Mouse (Mus musculus) CH12.LX (cell line): ENCODE results near the gene Olfr1034. TPM values are rescaled to one million over a fixed set of nuclear protein-coding genes. Genes with fewer than 3 reads are reported as not detected.
"Not testable (repeated sequence)": the region's sequence is repeated elsewhere in the genome, so short reads cannot be mapped to it uniquely, and the experiment has no call there.

Experiments
- DNase-seq: peaks from one replicate; pipeline ENCODE4 v3.0.0-alpha.2; 2013; ENCODE audit errors: extremely low read depth
- H3K27ac ChIP-seq: 2 replicates; pipeline ENCODE4 v1.5.1; 2012; ENCODE audit warnings: low read depth, mild to moderate bottlenecking, control low read depth, moderate library complexity; ENCODE audit not compliant: insufficient read depth
- H3K27me3 ChIP-seq: replicated peaks from 2 replicates; pipeline ENCODE3; 2012; ENCODE audit warnings: inconsistent platforms
- H3K36me3 ChIP-seq, 2 experiments: replicated peaks in 1 of 2; 2 replicates each; pipeline versions ENCODE3 to v1.6.1; 2012; ENCODE audit warnings: inconsistent platforms in 1 of 2, low read length in 1 of 2, mild to moderate bottlenecking in 1 of 2, mixed read lengths in 1 of 2, moderate library complexity in 1 of 2; ENCODE audit not compliant: control insufficient read depth in 1 of 2, insufficient read depth in 1 of 2
- H3K4me1 ChIP-seq, 2 experiments: 2 replicates each; pipeline ENCODE4 v1.6.1; 2012; ENCODE audit warnings: inconsistent platforms in 1 of 2, moderate library complexity in 1 of 2; ENCODE audit not compliant: insufficient read depth in 2 of 2, control insufficient read depth in 1 of 2
- H3K4me2 ChIP-seq: 2 replicates; pipeline ENCODE4 v1.6.1; 2012; ENCODE audit warnings: low read depth, mild to moderate bottlenecking, control low read depth; ENCODE audit not compliant: poor library complexity, insufficient read depth, severe bottlenecking
- H3K4me3 ChIP-seq, 3 experiments: fragments of 150-350 bp in 1 of 3; sonication (generic) in 1 of 3; replicated peaks in 1 of 3; 2 replicates each; pipeline versions ENCODE3 to v1.5.1; 2011 to 2012; ENCODE audit warnings: low read depth in 2 of 3, low read length in 2 of 3, mild to moderate bottlenecking in 2 of 3, moderate library complexity in 2 of 3, control low read depth in 1 of 3, improper control_type of control experiment in 1 of 3, inconsistent platforms in 1 of 3, mixed read lengths in 1 of 3; ENCODE audit not compliant: poor library complexity in 1 of 3
- H3K79me2 ChIP-seq: replicated peaks from 2 replicates; pipeline ENCODE4 v1.6.1; 2012; ENCODE audit warnings: mild to moderate bottlenecking, moderate library complexity; ENCODE audit not compliant: control insufficient read depth, poor library complexity, insufficient read depth, severe bottlenecking; ENCODE audit errors: extremely low read depth
- H3K9ac ChIP-seq: 2 replicates; pipeline ENCODE4 v1.6.1; 2012; ENCODE audit warnings: low read depth, mild to moderate bottlenecking, control low read depth, moderate library complexity; ENCODE audit not compliant: insufficient read depth
- H3K9me3 ChIP-seq: replicated peaks from 2 replicates; pipeline ENCODE3; 2012; ENCODE audit warnings: low read length, inconsistent platforms, mixed read lengths
- BHLHE40 ChIP-seq: IDR thresholded peaks from 2 replicates; pipeline ENCODE4 v1.6.1; 2011; ENCODE audit warnings: mild to moderate bottlenecking, low read depth, low read length, improper control_type of control experiment
- CHD1 ChIP-seq: IDR thresholded peaks from 2 replicates; pipeline ENCODE4 v1.6.1; 2012; ENCODE audit warnings: low read depth, low read length, improper control_type of control experiment, inconsistent platforms
- CTCF ChIP-seq, 2 experiments: IDR thresholded peaks in 1 of 2; conservative IDR thresholded peaks in 1 of 2; 2 replicates each; pipeline ENCODE4 v1.5.1; 2011 to 2012; ENCODE audit warnings: low read depth in 2 of 2, low read length in 2 of 2, improper control_type of control experiment in 1 of 2, inconsistent platforms in 1 of 2, mild to moderate bottlenecking in 1 of 2, moderate library complexity in 1 of 2
- EP300 ChIP-seq: IDR thresholded peaks from 2 replicates; pipeline ENCODE4 v1.6.1; 2011; ENCODE audit warnings: low read length, improper control_type of control experiment
- KAT2A ChIP-seq: IDR thresholded peaks from 2 replicates; pipeline ENCODE4 v1.6.1; 2012; ENCODE audit warnings: low read length, improper control_type of control experiment, inconsistent platforms; ENCODE audit not compliant: insufficient replicate concordance
- MXI1 ChIP-seq: IDR thresholded peaks from 2 replicates; pipeline ENCODE4 v1.6.1; 2011; ENCODE audit warnings: mild to moderate bottlenecking, low read depth, low read length, improper control_type of control experiment
- MYC ChIP-seq: IDR thresholded peaks from 2 replicates; pipeline ENCODE4 v1.6.1; 2011; ENCODE audit warnings: low read depth, mild to moderate bottlenecking, improper control_type of control experiment, low read length
- RCOR1 ChIP-seq: conservative IDR thresholded peaks from 2 replicates; pipeline ENCODE4 v1.6.1; 2012; ENCODE audit warnings: low read depth, mild to moderate bottlenecking, inconsistent platforms, low read length, improper control_type of control experiment
- TBP ChIP-seq: conservative IDR thresholded peaks from 2 replicates; pipeline ENCODE4 v1.6.1; 2011; ENCODE audit warnings: low read depth, low read length, improper control_type of control experiment
- TCF12 ChIP-seq: IDR thresholded peaks from 2 replicates; pipeline ENCODE4 v1.6.1; 2014; ENCODE audit warnings: low read depth, mild to moderate bottlenecking, inconsistent platforms, low read length, improper control_type of control experiment
- dilution Hi-C: fragments of 300-500 bp; cut with MboI; formaldehyde crosslinking; loops from 2 replicates; pipeline ENCODE4 v1.14.3; 2020; ENCODE audit warnings: low sequenced_read_pairs; ENCODE audit not compliant: extremely low pct_unique_long_range_greater_than_20kb, extremely low pct_ligation_motif_present
- in situ Hi-C: fragments of 300-500 bp; cut with MboI; formaldehyde crosslinking; loops from 3 replicates; pipeline ENCODE4 v1.14.3; 2019; ENCODE audit warnings: low sequenced_read_pairs, low pct_ligation_motif_present, low pct_unique_long_range_greater_than_20kb, mixed read lengths
- polyA plus RNA-seq: library from polyadenylated mRNA; unstranded; fragments of >175 nt; gene quantifications from 2 replicates; pipeline ENCODE4 v1.2.1, GENCODE M21; 2012; ENCODE audit warnings: low read depth; ENCODE audit not compliant: insufficient read length
- total RNA-seq, 2 experiments: library from RNA; depleted of rRNA; stranded (reverse); fragments of 300-350 nt in 1 of 2; fragments of >200 nt in 1 of 2; gene quantifications; 2 replicates each; pipeline ENCODE4 v1.2.3; 2012 to 2014

Olfr1034 gene
- total and polyA plus RNA-seq, 3 experiments, result not detected

GRCm38 (mm10) chr2:86080478-86080877 lies 34.8 kb downstream of the Olfr1034 start:
- H3K9ac ChIP-seq, dilution Hi-C loops, DNase-seq, in situ Hi-C loops, H3K4me1 ChIP-seq, H3K9me3 ChIP-seq, H3K27me3 ChIP-seq, H3K27ac ChIP-seq, H3K4me3 ChIP-seq, H3K36me3 ChIP-seq, H3K4me2 ChIP-seq, H3K79me2 ChIP-seq: not testable (repeated sequence)

DNA sequence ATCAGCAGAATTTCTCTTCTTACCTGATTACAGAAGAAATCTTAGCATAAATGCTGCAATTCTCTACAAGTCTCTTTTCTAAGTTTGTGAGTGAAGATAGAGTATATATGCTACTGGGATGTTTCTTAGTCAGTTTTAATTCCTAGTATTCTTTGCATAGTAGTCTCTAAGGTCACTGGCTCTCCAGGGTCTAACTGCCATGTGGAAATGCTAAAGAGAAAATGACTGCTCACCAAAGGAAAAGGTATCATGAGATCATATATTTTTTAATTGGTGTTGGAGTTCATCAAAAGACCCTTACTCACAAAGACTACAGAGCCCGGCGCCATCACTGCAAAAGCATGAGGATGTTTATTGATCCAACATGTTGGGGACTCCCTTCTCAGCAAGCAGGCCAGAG lies 41.6 kb downstream of the Olfr1034 start, which contains the start of gene Olfr1037:
TSS of gene Olfr1037 (minus strand) at position 101 of the 400 bp plus-strand sequence.
- no peaks in the 10 kb centered on the region for H3K4me1 ChIP-seq
- H3K4me2 ChIP-seq, result no peak within 1 kb of the TSS
- TF ChIP-seq EP300 (no peak), MXI1 (no peak), RCOR1 (no peak), TCF12 (no peak), CHD1 (no peak), CTCF (conservative IDR thresholded peaks at IDR 0.05 in 1 of 2, IDR thresholded peaks at IDR 0.05 in 1 of 2; ENCODE audit: low read depth in 2 of 2, low read length in 2 of 2) (no peak), KAT2A (no peak), MYC (no peak), TBP (no peak), BHLHE40 (no peak)
- no peaks in the 10 kb centered on the region for H3K36me3 ChIP-seq
- H3K4me3 ChIP-seq, result no peak within 1 kb of the TSS
- in situ Hi-C loops (no loop called here), dilution Hi-C loops (no loop called here)
- H3K27me3 ChIP-seq, result no peaks in the 10 kb centered on the region
- no peak within 1 kb of the TSS for H3K9ac ChIP-seq
- peaks cover 10% of the 10 kb centered on the region for H3K9me3 ChIP-seq
- H3K27ac ChIP-seq, result no peak within 1 kb of the TSS
- H3K79me2 ChIP-seq, result no peaks in the 10 kb centered on the region
- no peak for DNase-seq

Other genes with a start within 250 kb of the Olfr1034 start
Only the 20 nearest of the 30 such genes appear.
- not detected in 2 replicates for gene Olfr1023, start 160.2 kb upstream of the Olfr1034 start, total RNA-seq (2012; rRNA removed)
- gene Olfr1023, start 160.2 kb upstream of the Olfr1034 start, total RNA-seq (2014; rRNA removed), result not detected in 2 replicates
- gene Olfr1023, start 160.2 kb upstream of the Olfr1034 start, polyA plus RNA-seq, result not detected in 2 replicates
- gene Olfr1024, start 140.8 kb upstream of the Olfr1034 start, total RNA-seq (2012; rRNA removed), result not detected in 2 replicates
- not detected in 2 replicates for gene Olfr1024, start 140.8 kb upstream of the Olfr1034 start, total RNA-seq (2014; rRNA removed)
- gene Olfr1024, start 140.8 kb upstream of the Olfr1034 start, polyA plus RNA-seq, result not detected in 2 replicates
- gene Olfr1025-ps1, start 130.7 kb upstream of the Olfr1034 start, total RNA-seq (2012; rRNA removed), result not detected in 2 replicates
- not detected in 2 replicates for gene Olfr1025-ps1, start 130.7 kb upstream of the Olfr1034 start, total RNA-seq (2014; rRNA removed)
- not detected in 2 replicates for gene Olfr1025-ps1, start 130.7 kb upstream of the Olfr1034 start, polyA plus RNA-seq
- gene Olfr1026, start 124.3 kb upstream of the Olfr1034 start, total RNA-seq (2012; rRNA removed), result not detected in 2 replicates
- not detected in 2 replicates for gene Olfr1026, start 124.3 kb upstream of the Olfr1034 start, total RNA-seq (2014; rRNA removed)
- gene Olfr1026, start 124.3 kb upstream of the Olfr1034 start, polyA plus RNA-seq, result not detected in 2 replicates
- gene Olfr1028, start 95.4 kb upstream of the Olfr1034 start, total RNA-seq (2012; rRNA removed), result not detected in 2 replicates
- gene Olfr1028, start 95.4 kb upstream of the Olfr1034 start, total RNA-seq (2014; rRNA removed), result not detected in 2 replicates
- not detected in 2 replicates for gene Olfr1028, start 95.4 kb upstream of the Olfr1034 start, polyA plus RNA-seq
- not detected in 2 replicates for gene Olfr1029, start 72.0 kb upstream of the Olfr1034 start, total RNA-seq (2012; rRNA removed)
- not detected in 2 replicates for gene Olfr1029, start 72.0 kb upstream of the Olfr1034 start, total RNA-seq (2014; rRNA removed)
- not detected in 2 replicates for gene Olfr1029, start 72.0 kb upstream of the Olfr1034 start, polyA plus RNA-seq
- gene Olfr1030, start 66.6 kb upstream of the Olfr1034 start, total RNA-seq (2012; rRNA removed), result not detected in 2 replicates
- not detected in 2 replicates for gene Olfr1030, start 66.6 kb upstream of the Olfr1034 start, total RNA-seq (2014; rRNA removed)
- gene Olfr1030, start 66.6 kb upstream of the Olfr1034 start, polyA plus RNA-seq, result not detected in 2 replicates
- not detected in 2 replicates for gene Olfr1031, start 55.6 kb upstream of the Olfr1034 start, total RNA-seq (2012; rRNA removed)
- gene Olfr1031, start 55.6 kb upstream of the Olfr1034 start, total RNA-seq (2014; rRNA removed), result not detected in 2 replicates
- not detected in 2 replicates for gene Olfr1031, start 55.6 kb upstream of the Olfr1034 start, polyA plus RNA-seq
- gene Olfr1032, start 40.3 kb upstream of the Olfr1034 start, total RNA-seq (2012; rRNA removed), result not detected in 2 replicates
- not detected in 2 replicates for gene Olfr1032, start 40.3 kb upstream of the Olfr1034 start, total RNA-seq (2014; rRNA removed)
- gene Olfr1032, start 40.3 kb upstream of the Olfr1034 start, polyA plus RNA-seq, result not detected in 2 replicates
- not detected in 2 replicates for gene Olfr1033, start 25.2 kb upstream of the Olfr1034 start, total RNA-seq (2012; rRNA removed)
- not detected in 2 replicates for gene Olfr1033, start 25.2 kb upstream of the Olfr1034 start, total RNA-seq (2014; rRNA removed)
- not detected in 2 replicates for gene Olfr1033, start 25.2 kb upstream of the Olfr1034 start, polyA plus RNA-seq
- gene Olfr1036, start 28.1 kb downstream of the Olfr1034 start, total RNA-seq (2012; rRNA removed), result not detected in 2 replicates
- not detected in 2 replicates for gene Olfr1036, start 28.1 kb downstream of the Olfr1034 start, total RNA-seq (2014; rRNA removed)
- gene Olfr1036, start 28.1 kb downstream of the Olfr1034 start, polyA plus RNA-seq, result not detected in 2 replicates
- not detected in 2 replicates for gene Olfr1037, start 41.5 kb downstream of the Olfr1034 start, total RNA-seq (2012; rRNA removed)
- gene Olfr1037, start 41.5 kb downstream of the Olfr1034 start, total RNA-seq (2014; rRNA removed), result not detected in 2 replicates
- gene Olfr1037, start 41.5 kb downstream of the Olfr1034 start, polyA plus RNA-seq, result not detected in 2 replicates
- not detected in 2 replicates for gene Olfr1039, start 90.1 kb downstream of the Olfr1034 start, total RNA-seq (2012; rRNA removed)
- not detected in 2 replicates for gene Olfr1039, start 90.1 kb downstream of the Olfr1034 start, total RNA-seq (2014; rRNA removed)
- not detected in 2 replicates for gene Olfr1039, start 90.1 kb downstream of the Olfr1034 start, polyA plus RNA-seq
- gene Olfr1040, start 100.9 kb downstream of the Olfr1034 start, total RNA-seq (2012; rRNA removed), result not detected in 2 replicates
- not detected in 2 replicates for gene Olfr1040, start 100.9 kb downstream of the Olfr1034 start, total RNA-seq (2014; rRNA removed)
- gene Olfr1040, start 100.9 kb downstream of the Olfr1034 start, polyA plus RNA-seq, result not detected in 2 replicates
- gene Olfr1042, start 116.0 kb downstream of the Olfr1034 start, total RNA-seq (2012; rRNA removed), result not detected in 2 replicates
- gene Olfr1042, start 116.0 kb downstream of the Olfr1034 start, total RNA-seq (2014; rRNA removed), result not detected in 2 replicates
- gene Olfr1042, start 116.0 kb downstream of the Olfr1034 start, polyA plus RNA-seq, result not detected in 2 replicates
- gene Olfr1043, start 121.7 kb downstream of the Olfr1034 start, total RNA-seq (2012; rRNA removed), result not detected in 2 replicates
- not detected in 2 replicates for gene Olfr1043, start 121.7 kb downstream of the Olfr1034 start, total RNA-seq (2014; rRNA removed)
- gene Olfr1043, start 121.7 kb downstream of the Olfr1034 start, polyA plus RNA-seq, result not detected in 2 replicates
- gene Olfr1044, start 132.0 kb downstream of the Olfr1034 start, total RNA-seq (2012; rRNA removed), result not detected in 2 replicates
- gene Olfr1044, start 132.0 kb downstream of the Olfr1034 start, total RNA-seq (2014; rRNA removed), result not detected in 2 replicates
- not detected in 2 replicates for gene Olfr1044, start 132.0 kb downstream of the Olfr1034 start, polyA plus RNA-seq
- not detected in 2 replicates for gene Olfr52, start 139.8 kb downstream of the Olfr1034 start, total RNA-seq (2012; rRNA removed)
- gene Olfr52, start 139.8 kb downstream of the Olfr1034 start, total RNA-seq (2014; rRNA removed), result not detected in 2 replicates
- not detected in 2 replicates for gene Olfr52, start 139.8 kb downstream of the Olfr1034 start, polyA plus RNA-seq
- not detected in 2 replicates for gene Olfr1045, start 157.1 kb downstream of the Olfr1034 start, total RNA-seq (2012; rRNA removed)
- gene Olfr1045, start 157.1 kb downstream of the Olfr1034 start, total RNA-seq (2014; rRNA removed), result not detected in 2 replicates
- not detected in 2 replicates for gene Olfr1045, start 157.1 kb downstream of the Olfr1034 start, polyA plus RNA-seq
- gene Olfr1046, start 173.5 kb downstream of the Olfr1034 start, total RNA-seq (2012; rRNA removed), result not detected in 2 replicates
- not detected in 2 replicates for gene Olfr1046, start 173.5 kb downstream of the Olfr1034 start, total RNA-seq (2014; rRNA removed)
- not detected in 2 replicates for gene Olfr1046, start 173.5 kb downstream of the Olfr1034 start, polyA plus RNA-seq